Mouse (Mus musculus) forebrain, embryonic 13.5 days (tissue): ENCODE measurements at regions not wholly inside any gene's neighbourhood (a gene's known extent, or its start where the extent isn't known, plus 50 kb on each side); places are given as distances from the start of the nearest gene placed in this dataset.

Experiments used
- ATAC-seq: fragments of 200-750 bp; cut with Nextera tagmentation; 2 replicates; pipeline ENCODE4 v1.8.0; 2017
- H3K27ac ChIP-seq: fragments of 300-500 bp; sonication (generic); 2 replicates; pipeline ENCODE4 v1.5.1; 2015; ENCODE audit warnings: inconsistent platforms, mild to moderate bottlenecking, moderate library complexity
- H3K27me3 ChIP-seq: fragments of 300-500 bp; sonication (generic); 2 replicates; pipeline ENCODE4 v1.6.1; 2015; ENCODE audit warnings: mild to moderate bottlenecking, inconsistent platforms
- H3K36me3 ChIP-seq: fragments of 300-500 bp; sonication (generic); 2 replicates; pipeline ENCODE4 v1.6.1; 2015; ENCODE audit warnings: mild to moderate bottlenecking, inconsistent platforms; ENCODE audit not compliant: poor library complexity, severe bottlenecking
- H3K4me1 ChIP-seq: fragments of 300-500 bp; sonication (generic); 2 replicates; pipeline ENCODE4 v1.6.1; 2015; ENCODE audit warnings: inconsistent platforms
- H3K4me2 ChIP-seq: fragments of 300-500 bp; sonication (generic); 2 replicates; pipeline ENCODE4 v1.6.1; 2015; ENCODE audit warnings: inconsistent platforms, mild to moderate bottlenecking, moderate library complexity
- H3K4me3 ChIP-seq: fragments of 300-500 bp; sonication (generic); 2 replicates; pipeline ENCODE4 v1.5.1; 2015; ENCODE audit warnings: mild to moderate bottlenecking, inconsistent platforms
- H3K9ac ChIP-seq: fragments of 300-500 bp; sonication (generic); 2 replicates; pipeline ENCODE4 v1.6.1; 2015; ENCODE audit warnings: mild to moderate bottlenecking, inconsistent platforms
- H3K9me3 ChIP-seq: fragments of 300-500 bp; sonication (generic); replicated peaks from 2 replicates; pipeline ENCODE4 v1.6.1; 2016; ENCODE audit warnings: inconsistent platforms
- WGBS: fragments of 180-500 bp; shearing (Covaris S2); methylation state at CpG from one replicate; pipeline ENCODE4 v1.1.7; 2015; 5-methylcytosine and 5-hydroxymethylcytosine counted together

DNA sequence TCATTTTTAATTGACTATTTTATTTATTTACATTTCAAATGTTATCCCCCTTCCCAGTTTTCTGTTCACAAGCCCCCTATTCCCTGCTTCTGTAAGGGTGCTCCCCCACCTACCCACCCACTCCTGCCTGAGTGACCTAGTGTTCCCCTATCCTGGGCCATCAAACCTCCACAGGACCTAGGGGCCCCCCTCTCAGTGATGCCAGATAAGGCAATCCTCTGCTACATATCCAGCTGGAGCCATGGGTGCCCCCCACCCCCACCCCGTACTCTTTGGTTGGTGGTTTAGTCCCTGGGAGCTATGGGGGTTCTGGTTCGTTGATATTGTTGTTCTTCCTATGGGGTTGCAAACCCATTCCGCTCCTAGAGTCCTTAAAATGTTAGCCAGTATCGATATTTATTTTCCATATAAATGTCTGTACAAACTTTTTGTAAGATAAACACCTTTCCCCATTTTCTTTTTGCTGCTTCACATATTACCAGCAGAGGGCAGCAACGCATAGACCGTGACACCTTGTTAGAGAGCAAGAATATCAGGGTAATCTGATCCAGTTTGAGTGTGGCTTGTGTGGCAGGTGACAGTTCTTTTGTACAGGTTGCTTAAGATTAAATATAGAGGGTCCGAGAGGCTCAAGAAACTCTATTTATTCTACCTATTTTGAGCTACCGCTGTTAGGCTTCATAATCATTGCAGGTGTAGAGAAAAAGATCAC, 177.2 kb upstream of the Scn7a start:
- no peak overlapping the region for H3K4me2 ChIP-seq
- H3K27me3 ChIP-seq, result no peaks in the 10 kb centered on the region
- H3K9ac ChIP-seq, result no peak overlapping the region
- H3K4me1 ChIP-seq, result no peaks in the 10 kb centered on the region
- no peak overlapping the region for H3K4me3 ChIP-seq
- H3K27ac ChIP-seq, result no peak overlapping the region
- 24% methylated on average over 8 of the region's 8 CpGs for WGBS
- no peaks in the 10 kb centered on the region for H3K9me3 ChIP-seq
- H3K36me3 ChIP-seq, result no peaks in the 10 kb centered on the region
- ATAC-seq, result peak; percentile 83

DNA sequence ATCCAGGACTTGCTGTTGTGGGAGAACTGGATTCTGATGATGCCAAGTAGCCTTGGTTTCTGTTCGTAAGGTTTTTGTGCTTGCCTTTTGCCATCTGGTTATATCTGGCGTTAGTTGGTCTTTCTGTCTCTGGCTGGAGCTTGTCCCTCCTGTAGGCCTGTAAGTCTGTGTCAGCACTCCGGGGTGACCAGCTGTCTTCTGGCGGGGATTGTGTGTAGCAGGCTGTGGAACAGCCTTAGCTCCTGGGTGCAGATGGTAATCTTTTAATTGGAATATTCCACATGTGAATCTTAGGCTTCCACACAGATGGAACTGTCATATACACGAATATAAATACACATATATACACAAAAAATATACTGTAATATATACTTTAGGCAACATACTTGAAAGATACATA, 156.5 kb upstream of the Scn7a start:
- H3K9me3 ChIP-seq, result no peaks in the 10 kb centered on the region
- no peak overlapping the region for H3K27ac ChIP-seq
- H3K4me3 ChIP-seq, result no peak overlapping the region
- H3K36me3 ChIP-seq, result no peaks in the 10 kb centered on the region
- WGBS, result 75% methylated on average over 5 of the region's 5 CpGs
- H3K4me2 ChIP-seq, result no peak overlapping the region
- H3K9ac ChIP-seq, result no peak overlapping the region
- H3K27me3 ChIP-seq, result no peaks in the 10 kb centered on the region
- ATAC-seq, result peak; percentile 67; the same call in 1 of the 2 replicates
- H3K4me1 ChIP-seq, result no peaks in the 10 kb centered on the region

DNA sequence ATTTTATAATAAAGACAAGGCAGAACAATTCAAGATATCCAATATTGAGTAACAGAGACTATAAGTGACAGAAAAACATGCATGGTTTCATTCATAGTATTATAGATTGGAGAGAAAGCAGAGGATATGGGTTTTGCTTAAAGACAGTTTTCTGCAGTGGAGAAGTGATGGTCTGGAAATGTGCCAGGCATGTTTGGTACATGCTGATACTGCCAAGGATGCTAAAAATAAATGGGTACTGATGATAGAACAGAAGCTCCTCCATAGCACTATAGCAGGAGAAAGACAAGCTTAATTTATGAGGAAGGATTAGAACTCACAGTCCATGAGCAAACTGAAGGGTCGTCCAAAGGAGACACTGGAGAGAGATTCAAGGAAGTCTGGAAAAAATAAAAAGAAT, 113.3 kb upstream of the Scn7a start:
- Histone ChIP-seq H3K27me3 (no peaks in the 10 kb centered on the region), H3K36me3 (no peaks in the 10 kb centered on the region), H3K4me2 (no peak overlapping the region), H3K27ac (no peak overlapping the region), H3K4me1 (no peaks in the 10 kb centered on the region), H3K9ac (no peak overlapping the region), H3K9me3 (no peaks in the 10 kb centered on the region), H3K4me3 (no peak overlapping the region)
- WGBS, result 84% methylated on average over 1 of the region's 1 CpGs
- no peak for ATAC-seq

DNA sequence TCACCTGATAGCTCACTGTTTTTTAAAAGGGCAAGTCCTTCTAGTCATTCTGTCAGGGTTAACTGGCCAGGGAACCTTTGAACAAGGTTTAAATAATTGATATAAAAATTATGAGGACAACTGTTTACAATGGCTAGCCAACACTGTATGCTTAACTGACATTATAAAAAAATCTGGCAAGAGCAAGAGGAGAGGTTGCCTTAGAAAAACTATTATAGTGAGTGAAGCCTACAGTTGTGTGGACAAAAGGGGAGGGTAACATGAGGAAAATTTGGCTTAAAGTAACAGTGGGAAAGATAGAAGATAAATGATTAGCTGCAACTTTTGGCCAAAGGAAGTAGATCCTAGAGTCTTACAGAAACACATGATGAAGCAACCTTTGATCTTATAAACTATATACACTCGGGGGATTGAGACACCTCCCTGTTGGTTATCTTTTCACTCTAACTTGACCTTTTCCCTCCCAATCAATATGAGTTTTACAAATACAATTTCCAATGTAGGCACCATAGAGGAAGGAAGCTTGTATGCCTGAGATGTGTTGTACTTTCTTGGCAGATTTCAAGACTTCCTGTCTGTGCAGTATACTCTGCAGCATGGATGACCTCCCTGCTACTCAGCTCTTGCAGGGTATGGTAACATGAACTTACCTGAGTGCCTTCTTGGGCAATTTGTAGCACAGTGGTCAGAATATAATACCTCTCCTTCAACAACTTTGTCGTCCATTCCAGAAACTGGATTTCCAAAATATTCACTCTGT, 82.9 kb upstream of the Scn7a start:
- WGBS, result 90% methylated on average over 2 of the region's 2 CpGs
- Histone ChIP-seq H3K27me3 (no peaks in the 10 kb centered on the region), H3K27ac (no peak overlapping the region), H3K4me1 (no peaks in the 10 kb centered on the region), H3K9me3 (no peaks in the 10 kb centered on the region), H3K4me2 (no peak overlapping the region), H3K9ac (no peak overlapping the region), H3K4me3 (no peak overlapping the region), H3K36me3 (no peaks in the 10 kb centered on the region)
- ATAC-seq, result no peak
